Mouse (Mus musculus) c-Kit-positive CD71-negative TER-119-negative erythroid progenitor cells, embryonic 14.5 days (primary cell): ENCODE data around the gene Hmgcs2.

Experiments used
- DNase-seq: peaks from one replicate; pipeline ENCODE4 v3.0.0-alpha.2; 2013; ENCODE audit warnings: low read depth

The Hmgcs2 gene

DNA sequence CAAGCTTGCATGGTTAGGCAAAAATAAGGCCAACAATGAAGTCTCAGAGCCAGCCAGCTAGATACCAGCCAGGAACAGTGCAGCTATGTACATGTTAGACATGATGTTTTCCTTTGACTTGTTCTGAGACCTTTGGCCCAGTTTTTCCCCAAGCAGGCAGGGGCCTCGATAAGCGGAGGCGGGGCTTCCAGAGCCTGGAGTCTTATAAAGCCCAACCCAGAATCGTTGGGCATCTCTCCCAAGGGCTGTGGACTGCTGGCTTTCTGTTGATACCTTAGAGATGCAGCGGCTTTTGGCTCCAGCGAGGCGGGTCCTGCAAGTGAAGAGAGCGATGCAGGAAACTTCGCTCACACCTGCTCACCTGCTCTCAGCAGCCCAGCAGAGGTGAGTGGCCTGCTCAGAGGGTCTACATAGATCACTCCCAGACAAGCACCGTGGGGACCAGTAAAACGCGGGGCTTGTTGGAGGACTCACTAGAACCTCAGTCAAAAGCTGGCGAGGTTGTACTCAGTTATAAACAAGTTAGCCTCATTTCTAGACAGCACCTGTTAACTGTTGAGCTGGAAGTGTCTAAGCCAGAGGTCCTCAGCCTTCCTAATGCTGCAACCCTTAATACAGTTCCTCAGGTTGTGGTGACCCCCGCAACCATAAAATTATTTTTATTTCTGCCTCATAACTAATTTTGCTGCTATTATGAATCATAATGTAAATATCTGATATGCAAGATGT is at the start of gene Hmgcs2:
TSS of gene Hmgcs2 (plus strand) at position 232 of the 729 bp plus-strand sequence.
- no peak for DNase-seq

DNA sequence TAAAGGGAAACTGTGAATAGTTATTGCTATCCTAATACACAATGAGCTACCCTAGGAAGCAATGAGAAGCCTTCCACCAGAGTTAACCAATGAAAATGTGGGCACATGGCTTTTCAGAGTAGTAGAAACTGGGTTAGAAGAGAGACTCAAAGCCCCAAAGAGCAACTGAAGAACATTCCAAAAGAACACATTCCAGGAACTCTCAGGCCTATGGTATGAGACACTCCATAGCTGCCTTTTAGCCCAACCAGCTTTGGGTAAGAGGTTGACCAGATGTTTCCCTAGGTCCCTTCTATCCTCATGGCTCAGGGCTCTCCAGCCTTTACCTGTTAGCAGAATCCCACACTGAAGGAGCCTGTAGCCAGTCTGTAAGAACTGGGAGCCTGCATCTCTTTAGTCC is 46.7 kb upstream of the Hmgcs2 start:
- no peak for DNase-seq

DNA sequence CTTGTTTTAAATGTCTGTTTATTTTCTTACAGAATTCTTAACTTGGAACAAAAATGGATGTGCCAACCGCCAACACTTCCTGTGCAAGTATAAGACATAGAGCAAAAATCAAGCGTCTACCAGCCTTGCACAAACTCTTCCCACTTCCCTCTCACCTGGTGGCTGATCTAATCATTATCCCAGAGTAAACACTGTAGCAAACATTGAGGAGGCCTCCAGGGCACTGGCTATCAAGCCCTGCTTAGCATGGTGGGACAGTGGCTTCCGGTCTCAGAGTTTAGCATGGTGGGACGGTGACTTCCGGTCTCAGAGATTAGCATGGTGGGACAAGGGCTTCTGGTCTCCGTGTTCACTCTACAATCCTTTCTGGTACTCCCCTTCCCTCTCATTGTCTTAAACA is 44.0 kb upstream of the Hmgcs2 start:
- no peak for DNase-seq

DNA sequence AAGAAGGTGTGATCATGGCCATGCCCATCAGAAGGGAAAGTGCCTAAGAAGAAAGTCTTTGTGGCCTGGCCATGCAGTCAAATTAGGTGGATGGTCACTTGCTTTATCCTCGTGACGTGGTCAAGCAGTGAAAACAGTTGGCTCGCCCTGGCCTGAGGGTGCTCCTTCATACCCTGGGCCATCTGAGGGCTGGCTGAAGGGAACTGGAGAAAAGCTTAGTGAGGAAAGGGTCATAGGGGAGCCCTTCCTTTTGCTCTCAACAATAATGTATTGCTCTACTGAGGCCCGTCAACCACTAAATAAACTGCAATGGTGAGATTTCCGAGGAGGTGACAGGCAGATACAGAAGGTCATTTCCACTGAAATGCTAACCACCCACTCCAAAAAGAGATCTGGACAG is 43.0 kb upstream of the Hmgcs2 start:
- no peak for DNase-seq

DNA sequence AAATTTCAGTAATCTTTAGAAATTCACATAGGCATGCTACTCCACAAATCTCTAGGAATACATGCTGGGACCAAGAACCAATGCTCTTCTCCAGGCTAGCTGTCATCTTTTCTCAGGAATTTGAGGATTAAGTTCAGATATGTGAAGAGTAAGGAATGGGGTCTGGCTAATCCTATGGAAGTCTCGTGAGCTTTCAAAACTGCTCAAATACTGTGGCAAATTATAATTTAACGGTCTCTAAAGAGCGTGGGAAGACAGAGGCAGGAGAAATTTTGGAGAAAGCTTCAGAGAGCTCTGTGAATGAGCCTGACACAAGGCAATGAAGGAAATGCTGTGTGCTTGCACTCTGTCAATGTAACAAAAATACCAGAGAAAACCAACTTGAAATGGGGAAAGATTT is 42.1 kb upstream of the Hmgcs2 start:
- no peak for DNase-seq

DNA sequence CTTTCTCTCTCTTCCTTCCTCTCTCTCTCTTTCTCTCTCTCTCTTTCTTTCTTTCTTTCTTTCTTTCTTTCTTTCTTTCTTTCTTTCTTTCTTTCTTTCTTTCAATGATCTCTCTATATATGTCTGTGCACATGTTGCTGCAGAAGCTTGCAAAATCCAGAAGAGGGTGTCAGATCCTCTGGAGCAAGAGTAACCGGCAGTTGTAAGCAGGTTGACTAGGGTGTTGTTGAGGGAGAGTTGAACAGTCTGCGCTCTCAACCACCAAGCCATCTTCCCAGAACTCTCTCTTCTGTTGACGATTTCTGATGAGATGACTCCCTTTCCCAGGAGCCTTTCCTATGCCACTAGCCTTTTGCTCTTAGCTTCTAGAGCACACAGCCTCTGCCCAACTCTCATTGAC is 38.2 kb upstream of the Hmgcs2 start:
- DNase-seq = no peak

DNA sequence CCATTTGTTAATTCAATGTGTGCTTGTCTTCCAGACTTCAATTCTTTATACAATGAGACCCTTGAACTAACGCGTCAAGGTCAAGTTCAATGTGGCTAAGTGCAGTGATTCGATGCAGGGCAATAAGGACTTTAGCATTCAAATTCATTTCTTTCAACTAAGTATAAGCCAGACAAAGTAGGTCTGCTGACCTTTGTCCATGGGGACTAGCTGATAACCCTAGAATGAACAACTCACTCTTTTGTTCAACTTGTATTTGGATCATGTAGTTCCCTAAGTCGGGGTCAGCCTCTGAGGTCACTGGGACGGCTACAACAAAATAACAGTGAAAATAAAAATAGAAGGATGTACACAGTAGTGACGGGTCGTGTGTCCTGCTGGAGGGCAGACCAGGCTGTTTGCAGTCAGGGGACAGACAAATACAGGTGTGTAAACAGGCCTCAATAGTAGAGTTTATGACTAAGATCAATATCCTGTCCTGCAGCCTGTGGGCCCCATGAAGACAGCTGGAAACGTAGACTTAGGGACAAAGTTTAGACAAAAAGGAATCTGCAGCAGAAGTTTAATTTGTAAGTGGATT is 37.7 kb upstream of the Hmgcs2 start:
- DNase-seq = no peak

DNA sequence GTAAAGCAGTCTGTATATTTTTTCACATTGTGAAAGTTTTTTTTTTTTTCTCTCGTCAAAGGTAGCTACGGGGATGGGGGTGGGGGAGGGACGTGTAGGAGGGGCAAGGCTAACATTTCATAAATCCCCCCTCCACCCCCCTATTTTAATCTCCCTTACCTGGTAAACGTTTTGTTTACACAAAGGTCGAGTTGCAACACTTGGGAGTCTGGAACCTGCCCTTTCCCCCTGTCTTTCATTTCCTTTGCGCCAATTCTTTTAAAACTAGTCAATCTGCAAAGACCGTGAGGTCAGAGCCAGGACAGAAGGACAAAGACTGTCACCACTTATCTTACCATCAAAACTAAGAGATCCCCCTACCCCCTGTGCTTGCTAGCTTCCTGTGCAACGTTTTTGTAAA is 34.3 kb upstream of the Hmgcs2 start:
- DNase-seq = no peak

DNA sequence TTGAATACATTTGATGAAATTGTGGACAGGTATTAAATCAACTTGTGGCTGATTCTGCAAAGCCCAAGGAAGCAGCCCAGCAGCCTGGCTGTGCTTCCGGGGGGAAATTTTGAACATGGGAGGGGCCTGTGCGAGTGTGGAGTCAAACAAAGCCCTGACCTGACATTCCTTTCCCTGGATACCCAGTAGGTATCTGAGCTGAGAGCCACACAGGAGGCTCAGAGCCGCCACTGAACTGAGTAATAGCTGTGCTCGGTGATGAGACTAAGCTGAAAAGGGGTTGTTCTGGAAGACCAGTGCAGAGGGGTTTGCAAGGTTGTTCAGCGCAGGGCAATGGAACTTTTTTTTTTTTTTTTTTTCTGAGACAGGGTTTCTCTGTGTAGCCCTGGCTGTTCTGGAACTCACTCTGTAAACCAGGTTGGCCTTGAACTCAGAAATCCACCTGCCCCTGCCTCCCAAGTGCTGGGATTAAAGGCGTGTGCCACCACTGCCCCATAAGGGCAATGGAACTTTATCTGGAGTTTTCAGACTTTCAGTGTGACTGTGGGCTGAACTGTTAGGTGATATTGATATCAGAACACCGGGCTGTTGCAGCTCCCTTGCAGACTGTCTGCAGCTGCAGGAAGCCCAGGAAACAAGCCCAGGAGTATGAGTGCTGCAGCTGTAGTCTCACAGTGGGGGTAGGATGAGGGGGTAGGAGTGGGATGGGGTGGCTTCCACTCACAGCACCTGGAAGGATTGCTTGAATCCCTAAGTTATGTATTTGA is 33.1 kb upstream of the Hmgcs2 start:
- no peak for DNase-seq

DNA sequence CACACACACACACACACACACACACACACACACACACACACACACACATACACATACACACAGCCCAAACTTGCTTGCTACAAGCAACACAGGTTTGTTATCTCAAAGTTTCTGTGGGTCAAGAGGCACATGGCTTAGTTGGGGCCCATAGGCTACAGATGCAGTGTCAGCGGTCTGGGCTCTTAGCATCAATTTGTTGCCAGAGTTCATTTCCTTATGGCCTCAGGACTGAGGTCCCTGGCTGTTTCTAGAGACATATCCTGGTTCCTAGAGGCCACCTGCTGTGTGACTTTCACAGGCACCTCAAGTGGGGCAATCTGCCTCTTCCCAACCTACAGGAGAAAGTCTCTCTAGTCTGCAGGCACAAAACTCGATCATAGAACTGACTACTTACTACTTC is 30.9 kb upstream of the Hmgcs2 start:
- DNase-seq = no peak

DNA sequence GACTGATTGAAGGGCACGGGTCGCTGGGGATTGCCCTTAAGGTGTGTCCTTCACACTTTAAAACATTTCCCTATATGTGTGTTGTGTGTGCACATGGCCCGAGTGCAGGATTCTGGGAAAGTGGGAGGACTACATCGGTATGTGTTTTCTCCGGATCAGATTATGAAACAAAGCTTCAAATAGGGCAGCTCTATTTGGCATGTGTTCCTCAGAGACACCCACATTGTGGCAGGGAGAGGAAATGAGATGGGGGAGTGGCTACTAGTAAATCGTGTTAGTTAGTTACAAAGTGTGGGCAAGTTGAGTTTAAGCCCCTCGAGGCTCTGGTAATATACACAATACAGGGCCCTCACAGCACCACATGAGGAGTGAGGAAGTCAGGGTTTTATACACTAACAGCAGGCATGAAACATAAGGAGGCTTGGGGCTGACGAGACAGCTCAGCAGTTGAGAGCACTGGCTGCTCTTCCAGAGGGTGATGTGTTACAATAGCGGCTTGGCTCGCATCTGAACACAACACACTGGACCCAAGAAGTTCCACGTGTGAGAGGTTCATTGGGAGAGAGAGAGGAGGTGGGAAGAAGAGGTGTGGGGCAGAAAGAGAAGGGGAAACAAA is 30.3 kb upstream of the Hmgcs2 start:
- no peak for DNase-seq

DNA sequence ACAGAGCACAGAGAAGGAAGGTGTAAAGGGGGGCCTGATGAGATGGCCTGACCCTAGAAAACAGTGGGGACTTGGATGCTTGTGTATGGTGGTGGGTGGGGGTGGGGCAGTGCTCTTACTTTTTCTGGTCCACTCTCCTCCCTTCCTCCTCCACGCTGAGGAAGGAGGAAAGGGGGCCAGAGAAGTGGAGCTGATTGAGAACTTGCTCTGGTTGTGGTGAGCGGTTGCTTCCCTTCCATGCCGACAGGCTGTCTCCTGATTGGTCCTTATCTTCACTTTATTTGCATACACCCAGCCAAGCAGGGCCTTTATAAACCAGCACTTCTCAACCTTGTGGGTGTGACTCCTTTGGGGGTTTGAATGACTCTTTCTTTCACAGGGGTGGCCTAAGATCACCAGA is 26.2 kb upstream of the Hmgcs2 start:
- no peak for DNase-seq

DNA sequence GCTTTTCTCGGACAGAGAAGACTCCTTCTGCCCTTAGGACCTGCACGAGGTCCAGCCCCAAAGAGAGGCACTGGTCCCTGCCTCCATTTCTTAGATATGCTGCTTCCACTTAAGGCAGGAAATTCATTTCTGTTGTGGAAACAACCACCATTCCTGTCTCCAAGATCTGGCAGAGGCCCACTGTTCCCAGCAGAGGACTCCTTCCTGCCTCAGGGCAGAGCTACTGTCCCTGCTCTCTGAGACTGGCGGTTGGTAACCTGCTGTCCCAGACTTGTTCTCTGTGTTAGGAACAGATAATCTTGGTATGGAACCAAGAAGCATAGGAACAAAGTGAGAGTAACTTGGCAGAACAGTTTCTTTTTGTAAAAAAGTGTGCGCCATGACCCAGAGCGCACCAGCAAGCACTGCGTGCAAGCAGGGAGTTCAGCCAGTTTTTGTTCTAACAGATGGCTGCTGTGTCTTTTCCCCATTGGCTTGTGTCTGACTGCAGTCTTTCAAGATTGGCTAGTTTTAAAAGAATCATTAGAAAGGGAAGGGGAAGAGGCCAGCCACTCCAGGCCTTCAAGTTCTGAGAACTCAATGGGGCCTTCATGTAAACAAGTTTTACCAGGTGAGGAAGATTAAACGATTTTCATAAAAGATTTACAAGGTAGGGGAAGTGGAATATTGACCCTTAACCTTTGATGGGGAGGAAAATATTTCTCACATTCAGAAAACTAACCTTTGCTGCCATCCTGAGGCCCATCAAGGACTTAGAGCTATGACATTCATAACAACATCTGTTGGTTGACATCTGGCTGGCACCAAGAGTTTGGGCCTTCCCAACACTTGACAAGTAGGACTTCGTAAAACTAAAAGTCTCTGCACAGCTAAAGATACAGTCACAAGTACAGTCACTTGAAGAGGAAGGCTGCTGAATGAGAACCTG is 25.3 kb upstream of the Hmgcs2 start:
- no peak for DNase-seq

DNA sequence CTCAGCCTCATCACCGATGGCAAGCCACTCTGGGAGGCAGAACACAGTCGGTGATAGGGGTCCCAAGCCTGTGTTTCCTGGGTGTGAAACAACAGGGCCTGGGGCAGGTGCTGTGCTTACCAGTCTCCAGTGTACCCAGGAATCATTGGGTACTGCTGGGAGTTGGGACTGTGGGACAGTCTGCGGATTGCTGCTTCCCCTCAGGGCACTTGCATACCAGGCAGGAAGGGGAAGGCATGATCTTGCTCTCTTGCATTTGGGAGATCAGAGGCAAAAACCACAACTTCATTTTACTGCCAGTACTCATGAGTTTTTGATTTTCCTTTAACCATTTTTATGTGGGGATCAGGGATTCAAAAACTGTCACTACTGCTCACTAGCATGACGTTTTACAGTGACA is 21.5 kb upstream of the Hmgcs2 start:
- no peak for DNase-seq

DNA sequence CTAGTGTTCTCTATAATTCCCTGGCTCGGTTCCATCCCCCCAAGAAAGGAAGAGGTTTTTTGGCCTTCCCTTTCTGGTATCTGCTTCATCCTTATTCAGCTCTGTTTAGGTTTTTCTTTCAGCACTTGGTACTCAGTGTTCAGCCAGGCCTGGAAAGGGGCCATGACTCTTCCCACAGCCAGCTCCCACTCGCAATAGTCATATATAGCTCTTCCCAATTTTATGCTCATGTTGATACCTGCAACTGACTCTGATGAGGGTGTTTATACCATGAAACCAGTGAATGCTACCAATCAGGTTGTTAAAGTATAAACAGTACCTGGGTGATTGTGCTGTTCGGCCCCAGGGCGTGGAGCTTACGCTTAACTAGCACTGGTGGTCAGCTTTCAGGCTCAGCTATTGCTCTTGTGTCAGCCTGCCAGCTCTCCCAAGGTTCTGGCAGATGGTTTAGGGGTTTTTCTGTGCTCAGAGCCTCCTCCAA is 20.9 kb upstream of the Hmgcs2 start:
- no peak for DNase-seq

DNA sequence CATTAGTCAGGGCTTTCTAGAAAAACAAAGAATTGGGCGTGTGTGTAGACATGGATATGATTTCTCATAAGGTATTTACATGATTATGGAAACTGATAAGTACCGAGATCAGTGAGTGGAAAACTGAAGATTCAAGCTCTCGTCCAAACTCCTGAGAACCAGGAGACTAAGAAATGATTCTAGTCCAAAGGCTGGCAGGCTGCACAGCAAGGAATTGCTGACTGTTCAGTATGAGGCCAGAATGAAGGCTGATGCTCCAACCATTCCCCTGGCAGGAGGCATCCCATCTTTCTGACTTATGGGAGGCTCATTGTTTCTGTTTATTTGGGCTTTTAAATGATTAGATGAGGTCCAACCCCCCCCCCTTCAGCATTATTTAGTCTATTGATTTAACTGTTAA is 19.7 kb upstream of the Hmgcs2 start:
- DNase-seq = no peak

DNA sequence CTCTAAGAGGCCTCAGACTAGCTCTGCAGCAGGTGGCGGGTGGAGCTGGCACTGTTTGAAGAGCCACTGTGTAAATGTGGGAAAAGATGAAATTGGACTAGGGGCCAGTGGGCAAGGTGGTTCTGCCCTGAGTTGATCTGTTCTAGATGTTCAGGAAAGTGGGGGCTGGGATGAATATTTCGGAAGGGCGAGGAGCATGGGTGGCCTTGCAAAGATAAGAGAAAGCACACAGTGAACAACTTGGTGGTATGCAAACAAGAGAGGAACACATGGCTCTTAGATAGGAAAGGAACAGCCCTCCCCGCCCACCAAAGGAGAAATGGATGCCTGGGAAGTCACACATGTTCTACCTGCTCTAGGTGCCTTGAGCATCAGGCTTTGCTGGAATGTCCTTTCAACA is 18.8 kb upstream of the Hmgcs2 start:
- no peak for DNase-seq

DNA sequence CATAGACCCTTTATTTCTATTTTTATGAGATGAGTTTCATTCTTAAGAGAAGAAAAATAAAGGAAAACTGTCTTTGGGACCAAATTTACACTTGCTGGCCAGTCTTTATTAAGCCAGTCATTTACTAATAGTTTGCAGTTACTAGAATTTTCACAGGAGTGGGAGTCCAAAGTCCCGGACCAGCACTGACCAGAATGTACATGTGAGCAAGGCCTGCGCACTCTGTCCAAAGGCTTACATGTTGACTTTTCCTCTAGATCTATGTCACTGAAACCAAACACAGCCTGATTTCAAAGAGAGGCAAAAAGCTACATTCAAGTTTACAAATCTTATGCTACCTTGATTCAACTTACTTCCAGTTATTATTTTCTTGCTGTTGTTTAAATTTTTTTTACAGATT is 18.1 kb upstream of the Hmgcs2 start:
- no peak for DNase-seq

DNA sequence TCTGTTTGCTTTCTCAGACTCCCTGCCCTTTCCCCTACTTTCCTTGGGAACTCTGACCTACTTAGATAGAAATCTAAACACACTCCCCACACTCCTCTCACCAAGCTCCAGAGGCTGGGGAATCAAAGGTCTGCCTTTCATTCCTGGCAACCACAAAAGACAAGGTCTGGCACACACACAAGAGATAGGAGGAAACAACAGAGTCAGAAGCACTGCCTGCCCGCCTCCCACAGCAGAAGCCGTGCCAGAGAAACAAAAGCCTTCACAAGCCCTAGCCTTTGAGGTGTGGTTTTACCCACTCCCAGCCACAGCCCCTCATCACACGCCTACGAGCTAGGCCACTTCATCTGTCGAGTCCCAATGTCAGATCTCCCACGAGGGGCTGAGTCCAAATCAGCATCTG is 13.0 kb upstream of the Hmgcs2 start:
- DNase-seq = no peak

DNA sequence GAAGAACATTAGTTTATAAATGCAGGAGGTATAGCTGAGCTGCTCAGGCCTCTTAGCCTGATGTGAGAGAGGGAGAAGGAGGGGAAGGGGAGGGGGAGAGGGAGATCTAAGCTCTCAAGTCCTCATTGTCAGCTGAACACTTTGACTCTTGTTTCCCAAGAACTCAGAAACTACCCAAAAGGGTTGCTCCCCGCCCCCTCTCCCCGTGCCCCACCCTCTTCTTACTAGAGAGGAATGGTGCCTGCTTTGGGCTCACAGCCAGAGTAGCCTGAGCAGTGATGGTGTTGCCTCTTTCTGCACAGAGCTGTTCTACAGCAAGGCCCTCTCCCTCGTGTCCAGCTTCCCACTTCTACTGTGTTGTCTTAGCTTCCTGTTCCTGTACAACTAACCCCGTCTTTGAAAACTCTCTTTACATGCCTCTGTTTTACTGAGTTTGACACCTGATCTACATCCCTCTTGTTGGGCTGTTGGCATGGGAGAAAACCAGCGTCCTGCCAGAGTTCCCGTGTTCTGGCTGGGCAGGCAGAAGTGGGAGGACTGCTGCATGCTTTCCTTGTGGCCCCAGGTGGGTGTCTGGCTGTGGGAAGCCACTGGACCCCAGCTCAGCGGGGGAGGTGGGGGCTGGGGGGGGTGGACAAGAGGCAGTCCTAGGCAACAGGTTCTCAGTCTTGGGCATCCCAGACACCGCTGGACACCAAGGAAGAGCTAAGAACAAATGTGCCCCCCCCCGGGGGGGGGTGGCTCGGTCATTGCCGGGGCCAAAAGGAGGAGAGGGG is 6.4 kb upstream of the Hmgcs2 start:
- no peak for DNase-seq

DNA sequence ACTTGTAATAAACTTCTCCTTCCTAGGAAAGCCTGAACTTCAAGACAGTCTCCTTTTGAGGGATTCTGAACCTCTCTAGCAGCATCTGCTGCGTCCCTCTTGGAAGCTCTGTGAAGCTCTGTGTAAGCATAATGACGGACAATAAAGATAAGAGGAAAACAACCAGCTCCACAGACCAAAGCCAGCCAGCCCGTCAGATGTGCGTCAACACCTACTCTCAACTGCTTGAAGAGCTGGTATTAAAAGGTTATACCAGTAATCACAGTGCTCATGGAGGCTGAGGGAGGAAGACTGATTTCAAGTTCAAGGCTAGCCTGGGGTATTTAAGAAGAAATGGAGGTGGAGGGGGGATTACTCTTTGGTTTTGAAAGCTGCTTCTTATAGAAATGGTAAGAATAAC is 553 bp upstream of the Hmgcs2 start:
- no peak for DNase-seq
